Mouse (Mus musculus) embryonic facial prominence, embryonic 10.5 days (tissue): Measurements from ENCODE around the gene Kifc3. TPM values are rescaled to one million over a fixed set of nuclear protein-coding genes. Genes with fewer than 3 reads are reported as not detected.

Source experiments
- DNase-seq: peaks from one replicate; pipeline ENCODE4 v3.0.0-alpha.2; 2017; ENCODE audit warnings: low spot score
- H3K27ac ChIP-seq: fragments of 300-500 bp; sonication (generic); replicated peaks from 2 replicates; pipeline ENCODE4 v1.5.1; 2016; ENCODE audit warnings: mild to moderate bottlenecking
- H3K27me3 ChIP-seq: fragments of 300-500 bp; sonication (generic); replicated peaks from 2 replicates; pipeline ENCODE4 v1.6.1; 2016; ENCODE audit warnings: low read depth, mild to moderate bottlenecking; ENCODE audit not compliant: poor library complexity, severe bottlenecking
- H3K36me3 ChIP-seq: fragments of 300-500 bp; sonication (generic); replicated peaks from 2 replicates; pipeline ENCODE4 v1.6.1; 2016; ENCODE audit warnings: mild to moderate bottlenecking, moderate library complexity
- H3K4me1 ChIP-seq: fragments of 300-500 bp; sonication (generic); 2 replicates; pipeline ENCODE4 v1.6.1; 2016
- H3K4me3 ChIP-seq: fragments of 300-500 bp; sonication (generic); 2 replicates; pipeline ENCODE4 v1.5.1; 2016; ENCODE audit warnings: mild to moderate bottlenecking, moderate library complexity
- H3K9me3 ChIP-seq: fragments of 300-500 bp; sonication (generic); 2 replicates; pipeline ENCODE4 v1.6.1; 2016; ENCODE audit warnings: mild to moderate bottlenecking
- WGBS: fragments of 180-500 bp; shearing (Covaris S2); methylation state at CpG from one replicate; pipeline ENCODE4 v1.1.7; 2016; 5-methylcytosine and 5-hydroxymethylcytosine counted together
- polyA plus RNA-seq: library from polyadenylated mRNA; unstranded; fragments of >200 nt; fragmentation: Nextera tagmentation; extraction: Ambion mirVana; gene quantifications from 2 replicates; pipeline ENCODE4 v1.2.1, GENCODE M21; 2016

Gene Kifc3
- polyA plus RNA-seq, 1 experiment from 2014 or later = 8.7 TPM

GRCm38 (mm10) chr8:95137201-95137600, 65.4 kb downstream of the Kifc3 start:
- Histone ChIP-seq H3K4me1 (peaks cover 51% of the 10 kb centered on the region), H3K4me3 (peak overlapping the region; percentile 53), H3K27ac (0 out of 2 replicates have a peak overlapping the region, but pooled peaks have one; percentile 20), H3K27me3 (peaks cover 67% of the 10 kb centered on the region), H3K9me3 (no peaks in the 10 kb centered on the region), H3K36me3 (no peaks in the 10 kb centered on the region)
- 11% methylated on average over 12 of the region's 12 CpGs for WGBS
- DNase-seq = no peak

GRCm38 (mm10) chr8:95136218-95136617, 66.4 kb downstream of the Kifc3 start:
- H3K27ac ChIP-seq = no peak overlapping the region
- no peak for DNase-seq
- H3K36me3 ChIP-seq = no peaks in the 10 kb centered on the region
- H3K9me3 ChIP-seq = no peaks in the 10 kb centered on the region
- no peak overlapping the region for H3K4me3 ChIP-seq
- H3K4me1 ChIP-seq = peaks cover 48% of the 10 kb centered on the region
- 68% methylated on average over 3 of the region's 3 CpGs for WGBS
- peaks cover 59% of the 10 kb centered on the region for H3K27me3 ChIP-seq

GRCm38 (mm10) chr8:95135242-95135641, 67.4 kb downstream of the Kifc3 start:
- Histone ChIP-seq H3K27ac (no peak overlapping the region), H3K4me1 (peaks cover 43% of the 10 kb centered on the region), H3K27me3 (peaks cover 49% of the 10 kb centered on the region), H3K9me3 (no peaks in the 10 kb centered on the region), H3K36me3 (no peaks in the 10 kb centered on the region), H3K4me3 (no peak overlapping the region)
- DNase-seq = no peak
- 51% methylated on average over 3 of the region's 3 CpGs for WGBS

GRCm38 (mm10) chr8:95134186-95134585, 68.4 kb downstream of the Kifc3 start:
- Histone ChIP-seq H3K36me3 (no peaks in the 10 kb centered on the region), H3K27me3 (peaks cover 39% of the 10 kb centered on the region), H3K4me1 (peaks cover 36% of the 10 kb centered on the region), H3K27ac (no peak overlapping the region), H3K9me3 (no peaks in the 10 kb centered on the region), H3K4me3 (no peak overlapping the region)
- DNase-seq = no peak
- 91% methylated on average over 2 of the region's 2 CpGs for WGBS

GRCm38 (mm10) chr8:95131983-95132382, 70.6 kb downstream of the Kifc3 start:
- H3K27ac ChIP-seq = 0 out of 2 replicates have a peak overlapping the region, but pooled peaks have one; percentile 15
- H3K36me3 ChIP-seq = no peaks in the 10 kb centered on the region
- no peak overlapping the region for H3K4me3 ChIP-seq
- H3K27me3 ChIP-seq = peaks cover 17% of the 10 kb centered on the region
- no peaks in the 10 kb centered on the region for H3K9me3 ChIP-seq
- 83% methylated on average over 5 of the region's 5 CpGs for WGBS
- H3K4me1 ChIP-seq = peaks cover 14% of the 10 kb centered on the region
- no peak for DNase-seq

GRCm38 (mm10) chr8:95130966-95131537, 71.6 kb downstream of the Kifc3 start:
- Histone ChIP-seq H3K27ac (peak overlapping the region; percentile 15; the same call in 1 of the 2 replicates), H3K36me3 (peaks cover 4% of the 10 kb centered on the region; the same call in 1 of the 2 replicates), H3K4me1 (peaks cover 11% of the 10 kb centered on the region), H3K9me3 (no peaks in the 10 kb centered on the region), H3K27me3 (peaks cover 7% of the 10 kb centered on the region; the same call in 1 of the 2 replicates), H3K4me3 (no peak overlapping the region)
- 47% methylated on average over 15 of the region's 15 CpGs for WGBS
- peak; percentile 19 for DNase-seq

- peaks cover 4% of the 10 kb centered on the region; the same call in 1 of the 2 replicates for H3K36me3 ChIP-seq
- peaks cover 11% of the 10 kb centered on the region for H3K4me1 ChIP-seq
- no peak for DNase-seq
- no peak overlapping the region for H3K4me3 ChIP-seq
- no peak overlapping the region for H3K27ac ChIP-seq
- H3K27me3 ChIP-seq = no peaks in the 10 kb centered on the region
- WGBS = 86% methylated on average over 11 of the region's 11 CpGs
- H3K9me3 ChIP-seq = no peaks in the 10 kb centered on the region
Measured at GRCm38 (mm10) chr8:95128750-95129260, 73.8 kb downstream of the Kifc3 start.

GRCm38 (mm10) chr8:95127658-95128057, 75.0 kb downstream of the Kifc3 start:
- Histone ChIP-seq H3K4me3 (no peak overlapping the region), H3K27me3 (no peaks in the 10 kb centered on the region), H3K4me1 (peaks cover 11% of the 10 kb centered on the region), H3K36me3 (peaks cover 4% of the 10 kb centered on the region; the same call in 1 of the 2 replicates), H3K27ac (no peak overlapping the region), H3K9me3 (no peaks in the 10 kb centered on the region)
- 78% methylated on average over 9 of the region's 9 CpGs for WGBS
- DNase-seq = no peak

GRCm38 (mm10) chr8:95126497-95126896, 76.1 kb downstream of the Kifc3 start:
- Histone ChIP-seq H3K36me3 (peaks cover 4% of the 10 kb centered on the region; the same call in 1 of the 2 replicates), H3K27me3 (no peaks in the 10 kb centered on the region), H3K9me3 (no peaks in the 10 kb centered on the region), H3K27ac (no peak overlapping the region), H3K4me3 (no peak overlapping the region), H3K4me1 (peaks cover 7% of the 10 kb centered on the region)
- WGBS = 90% methylated on average over 11 of the region's 11 CpGs
- DNase-seq = no peak

GRCm38 (mm10) chr8:95123455-95123854, 79.2 kb downstream of the Kifc3 start:
- DNase-seq = no peak
- Histone ChIP-seq H3K4me3 (no peak overlapping the region), H3K27me3 (no peaks in the 10 kb centered on the region), H3K27ac (no peak overlapping the region), H3K36me3 (peaks cover 4% of the 10 kb centered on the region; the same call in 1 of the 2 replicates), H3K9me3 (no peaks in the 10 kb centered on the region), H3K4me1 (no peaks in the 10 kb centered on the region)
- 90% methylated on average over 5 of the region's 5 CpGs for WGBS

- H3K27me3 ChIP-seq = no peaks in the 10 kb centered on the region
- no peaks in the 10 kb centered on the region for H3K4me1 ChIP-seq
- 76% methylated on average over 3 of the region's 3 CpGs for WGBS
- no peak overlapping the region for H3K27ac ChIP-seq
- no peak overlapping the region for H3K4me3 ChIP-seq
- peak; percentile 26 for DNase-seq
- H3K36me3 ChIP-seq = no peaks in the 10 kb centered on the region
- H3K9me3 ChIP-seq = no peaks in the 10 kb centered on the region
Measured at GRCm38 (mm10) chr8:95113750-95114149, 88.9 kb downstream of the Kifc3 start.

- H3K36me3 ChIP-seq = peaks cover 5% of the 10 kb centered on the region; the same call in 1 of the 2 replicates
- no peak overlapping the region for H3K27ac ChIP-seq
- H3K4me3 ChIP-seq = no peak overlapping the region
- no peak for DNase-seq
- 78% methylated on average over 4 of the region's 4 CpGs for WGBS
- H3K4me1 ChIP-seq = no peaks in the 10 kb centered on the region
- H3K27me3 ChIP-seq = no peaks in the 10 kb centered on the region
- H3K9me3 ChIP-seq = no peaks in the 10 kb centered on the region
Measured at GRCm38 (mm10) chr8:95113108-95113507, 89.5 kb downstream of the Kifc3 start.

GRCm38 (mm10) chr8:95112594-95112993, 90.0 kb downstream of the Kifc3 start:
- H3K27ac ChIP-seq = no peak overlapping the region
- WGBS = 86% methylated on average over 3 of the region's 3 CpGs
- no peak overlapping the region for H3K4me3 ChIP-seq
- H3K27me3 ChIP-seq = no peaks in the 10 kb centered on the region
- H3K9me3 ChIP-seq = no peaks in the 10 kb centered on the region
- H3K36me3 ChIP-seq = peaks cover 5% of the 10 kb centered on the region; the same call in 1 of the 2 replicates
- no peaks in the 10 kb centered on the region for H3K4me1 ChIP-seq
- DNase-seq = no peak
